Mouse (Mus musculus): ENCODE data around the gene Ramp1. TPM values are rescaled to one million over a fixed set of nuclear protein-coding genes. Genes with fewer than 3 reads are reported as not detected.

Ramp1 gene
- 1 to 10 TPM; 6.7 to 9.2 TPM for total RNA-seq (2021)
- long read RNA-seq, experiment 1, transcript Ramp1-201 (3 exons, 2,325 nt), result major isoform, 7 of 8 reads
- long read RNA-seq, experiment 1, partial matches to known transcripts, result 0 of 8 reads
- long read RNA-seq, experiment 1, other reads (novel, unspliced or antisense), result 1 of 8 reads
- long read RNA-seq, experiment 2, transcript Ramp1-201 (3 exons, 2,325 nt), result major isoform, 25 of 25 reads
- long read RNA-seq, experiment 2, partial matches to known transcripts, result 0 of 25 reads
- long read RNA-seq, experiment 2, other reads (novel, unspliced or antisense), result 0 of 25 reads

GRCm38 (mm10) chr1:91179533-91180173, at the start of gene Ramp1:
TSS of gene Ramp1 (plus strand) at chr1:91179822.
- DNase-seq (ENCODE audit: low spot score in 2 of 2), result peak; percentile 34 to 36

DNA sequence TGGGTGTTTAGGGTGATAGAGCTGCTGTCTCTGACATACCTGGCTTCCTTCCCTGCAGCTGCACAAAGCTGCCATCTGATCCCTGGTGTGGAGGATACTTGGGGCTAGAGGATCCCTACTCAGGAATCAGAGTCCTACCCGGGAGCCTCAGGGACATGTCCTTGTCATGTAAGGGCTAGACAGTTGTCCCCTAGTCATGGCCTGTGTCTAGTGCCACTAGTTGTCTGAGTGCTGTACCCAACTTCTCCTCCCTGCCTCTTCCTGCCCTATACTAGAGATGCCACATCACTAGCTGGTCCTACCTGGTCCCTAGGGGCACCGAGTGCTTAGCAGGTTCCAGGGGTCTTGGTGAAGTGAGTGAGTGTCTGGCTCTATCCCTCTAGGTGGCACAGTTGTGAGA, 42.6 kb upstream of the Ramp1 start:
- DNase-seq (ENCODE audit: low spot score in 2 of 2), result no peak

DNA sequence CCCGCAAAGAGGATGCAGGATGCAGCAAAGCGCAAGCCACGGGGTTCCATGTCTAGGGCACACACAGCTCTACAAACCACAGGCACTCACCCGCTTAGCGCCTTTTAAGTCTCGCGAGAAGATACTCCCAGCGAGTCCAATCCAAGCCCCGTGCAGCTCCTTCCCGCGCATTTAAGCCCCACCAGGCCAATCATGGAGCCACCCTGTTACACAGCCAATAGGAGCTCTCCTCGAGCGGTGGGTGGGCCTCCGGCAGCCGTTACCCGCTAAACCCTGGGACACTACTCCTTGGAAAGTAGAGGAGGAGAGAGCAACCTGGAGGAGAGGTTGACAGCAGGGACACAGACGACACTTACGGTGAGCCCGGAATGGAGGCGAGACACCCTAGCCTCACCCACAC, 34.8 kb upstream of the Ramp1 start, which contains the start of gene Rbm44:
TSS of gene Rbm44 (plus strand) at position 277 of the 400 bp plus-strand sequence.
- DNase-seq (ENCODE audit: low spot score in 2 of 2), result no peak

DNA sequence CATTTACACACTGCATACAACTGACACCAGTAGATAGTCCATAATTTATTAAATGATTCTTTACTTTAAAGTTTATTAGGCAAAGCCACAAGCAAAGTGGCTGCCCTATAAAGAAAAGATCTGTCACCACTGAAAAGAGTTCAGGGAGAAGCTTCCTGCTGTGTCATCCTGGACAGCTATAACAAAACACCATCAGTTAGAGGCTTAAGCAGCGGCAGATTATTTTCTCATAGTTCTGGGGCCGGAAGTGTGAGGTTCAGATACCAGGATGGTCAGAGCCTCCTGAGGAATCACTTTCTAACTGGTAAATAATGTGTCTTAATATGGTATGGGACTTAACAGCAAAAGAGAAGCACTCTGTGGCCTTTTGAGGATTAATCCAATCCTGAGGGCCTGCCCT, 28.1 kb upstream of the Ramp1 start:
- DNase-seq (ENCODE audit: low spot score in 2 of 2), result no peak

DNA sequence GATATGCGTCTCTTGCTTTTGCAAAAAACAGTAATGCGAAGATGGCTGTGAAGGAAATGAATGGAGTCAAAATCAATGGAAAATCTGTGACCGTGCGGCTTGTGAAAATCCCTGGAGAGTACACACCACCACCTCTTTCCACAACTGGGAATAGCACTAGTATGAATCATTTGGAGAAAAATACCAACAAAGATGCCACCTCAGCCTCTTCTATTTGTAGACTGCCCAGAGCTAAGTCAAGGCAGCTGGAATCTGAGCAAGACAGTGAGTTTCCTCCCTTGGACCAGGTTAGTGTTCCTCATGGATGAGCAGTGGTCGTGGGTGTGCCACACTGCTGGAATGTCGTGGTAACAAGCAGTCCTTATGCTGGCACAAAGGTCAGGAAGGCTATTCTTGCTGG, 12.8 kb upstream of the Ramp1 start:
- no peak for DNase-seq (ENCODE audit: low spot score in 2 of 2)

GRCm38 (mm10) chr1:91169157-91169556, 10.5 kb upstream of the Ramp1 start:
- DNase-seq (ENCODE audit: low spot score in 2 of 2), result no peak

GRCm38 (mm10) chr1:91174796-91175195, 4.8 kb upstream of the Ramp1 start:
- DNase-seq (ENCODE audit: low spot score in 2 of 2), result no peak

DNA sequence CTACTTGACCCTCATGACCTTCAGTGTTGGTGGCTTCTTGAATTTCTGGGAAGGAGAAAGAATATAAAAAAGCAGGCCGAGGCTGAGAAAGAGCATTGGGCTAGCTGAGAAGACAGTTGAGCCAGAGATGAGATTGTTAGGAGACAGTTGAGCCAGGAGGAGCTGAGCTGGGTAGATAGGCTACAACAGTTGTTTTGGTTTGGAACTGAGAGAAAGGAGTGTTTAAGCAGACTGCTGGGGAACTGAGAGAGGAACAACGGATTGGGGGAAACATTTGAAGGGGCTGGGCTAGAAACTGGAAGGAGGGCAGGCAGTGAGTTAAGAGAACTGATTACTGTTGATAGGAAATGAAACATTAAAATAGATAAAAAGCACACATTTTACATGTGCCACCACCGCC, 3.6 kb upstream of the Ramp1 start:
- no peak for DNase-seq (ENCODE audit: low spot score in 2 of 2)

GRCm38 (mm10) chr1:91176871-91177270, 2.8 kb upstream of the Ramp1 start:
- DNase-seq (ENCODE audit: low spot score in 2 of 2), result no peak

GRCm38 (mm10) chr1:91179086-91179485, 536 bp upstream of the Ramp1 start:
- DNase-seq (ENCODE audit: low spot score in 2 of 2), result peak; percentile 55 to 56

DNA sequence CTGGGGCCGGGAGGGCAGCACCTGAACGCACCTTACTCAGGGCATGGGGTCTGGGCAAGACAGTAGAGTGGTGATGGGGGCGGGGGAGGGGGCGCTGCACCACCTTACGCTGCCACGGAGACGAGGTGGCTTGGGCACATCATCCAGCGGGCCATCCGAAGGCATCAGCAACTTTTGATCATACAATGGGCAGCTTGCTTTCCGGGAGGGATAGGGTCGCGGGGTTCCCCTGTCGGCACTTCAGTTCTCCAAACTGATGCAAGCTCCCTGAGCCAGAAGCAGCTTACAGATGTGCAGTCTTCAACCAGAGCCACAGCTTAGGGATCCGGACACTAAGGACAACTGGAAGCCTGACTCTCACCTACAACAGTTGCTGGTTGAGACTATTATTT, 548 bp downstream of the Ramp1 start:
- no peak for DNase-seq (ENCODE audit: low spot score in 2 of 2)

- DNase-seq (ENCODE audit: low spot score in 2 of 2), result no peak
These were observed 1.1 kb downstream of the Ramp1 start for GRCm38 (mm10) chr1:91180723-91181122.

DNA sequence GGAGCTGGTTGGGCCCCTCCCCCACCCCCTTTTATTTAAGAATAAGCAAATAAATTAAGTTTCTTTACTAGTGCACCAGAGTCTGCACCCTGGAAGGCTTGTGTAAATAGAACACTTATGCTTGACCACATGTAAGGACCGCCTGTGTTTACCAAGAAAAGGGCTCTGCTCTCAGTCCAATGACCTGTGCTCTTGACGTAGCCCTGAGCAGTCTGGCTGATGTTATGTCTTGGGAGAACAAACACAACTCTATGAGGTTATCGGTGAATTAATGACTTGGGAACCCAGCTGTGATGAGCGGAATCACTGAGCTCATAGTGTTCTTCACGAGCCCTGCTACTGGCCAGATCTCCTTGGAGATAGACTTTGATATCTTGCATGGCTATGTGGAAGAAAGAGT, 1.6 kb downstream of the Ramp1 start:
- no peak for DNase-seq (ENCODE audit: low spot score in 2 of 2)

- no peak for DNase-seq (ENCODE audit: low spot score in 2 of 2)
These were observed 2.3 kb downstream of the Ramp1 start for GRCm38 (mm10) chr1:91181784-91182450.

GRCm38 (mm10) chr1:91183305-91183704, 3.7 kb downstream of the Ramp1 start:
- DNase-seq (ENCODE audit: low spot score in 2 of 2), result no peak

DNA sequence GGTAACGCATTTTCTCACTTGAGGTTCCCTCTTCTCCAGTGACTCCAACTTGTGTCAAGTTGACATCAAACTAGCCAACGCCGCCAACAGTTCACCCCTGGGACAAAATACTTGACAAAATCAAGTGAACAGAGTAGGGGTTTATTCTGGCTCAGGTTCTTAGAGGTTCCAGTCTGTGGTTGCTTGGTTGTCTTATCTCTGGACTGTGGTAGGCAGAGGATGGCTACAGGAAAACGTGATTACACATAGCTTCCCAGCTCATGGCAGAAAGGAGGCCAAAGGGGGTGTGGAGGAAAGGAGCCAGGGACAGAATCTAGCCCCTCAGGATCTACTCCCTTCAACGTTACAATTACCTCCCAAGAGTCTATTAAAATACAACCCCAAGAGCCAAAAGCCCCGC, 7.1 kb downstream of the Ramp1 start:
- DNase-seq (ENCODE audit: low spot score in 2 of 2), result no peak

DNA sequence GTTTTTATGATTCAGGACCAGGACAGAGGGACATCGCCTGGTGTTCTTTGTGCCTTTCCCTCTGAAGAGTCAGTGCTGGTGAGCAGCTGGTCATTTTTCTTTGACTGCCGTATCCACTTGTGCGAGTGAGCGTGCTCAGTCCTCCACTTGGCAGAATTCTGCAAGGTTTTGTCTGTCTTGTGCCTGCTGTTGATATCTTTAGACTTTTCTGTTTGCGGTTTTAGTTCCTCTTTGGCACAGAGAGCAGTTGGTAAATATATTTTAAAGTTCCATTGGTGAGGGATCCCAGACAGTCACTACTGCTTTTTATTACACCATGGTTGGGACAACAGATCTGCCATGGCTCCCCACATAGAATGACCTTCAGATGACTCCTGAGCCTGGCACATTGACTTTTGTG, 7.7 kb downstream of the Ramp1 start:
- DNase-seq (ENCODE audit: low spot score in 2 of 2), result no peak

- DNase-seq (ENCODE audit: low spot score in 2 of 2), result no peak
These were observed 8.4 kb downstream of the Ramp1 start for GRCm38 (mm10) chr1:91187786-91188640.

GRCm38 (mm10) chr1:91188851-91189460, 9.3 kb downstream of the Ramp1 start:
- DNase-seq (ENCODE audit: low spot score in 2 of 2), result no peak

- no peak for DNase-seq (ENCODE audit: low spot score in 2 of 2)
These were observed 12.6 kb downstream of the Ramp1 start for GRCm38 (mm10) chr1:91192184-91192583.

- DNase-seq (ENCODE audit: low spot score in 2 of 2), result no peak
These were observed 13.6 kb downstream of the Ramp1 start for GRCm38 (mm10) chr1:91193242-91193641.
